Mouse (Mus musculus): Measurements from ENCODE around the gene Magi1.
A peak's percentile ranks its signal among the peaks of the same experiment; 100 is the strongest.

The Magi1 gene

DNA sequence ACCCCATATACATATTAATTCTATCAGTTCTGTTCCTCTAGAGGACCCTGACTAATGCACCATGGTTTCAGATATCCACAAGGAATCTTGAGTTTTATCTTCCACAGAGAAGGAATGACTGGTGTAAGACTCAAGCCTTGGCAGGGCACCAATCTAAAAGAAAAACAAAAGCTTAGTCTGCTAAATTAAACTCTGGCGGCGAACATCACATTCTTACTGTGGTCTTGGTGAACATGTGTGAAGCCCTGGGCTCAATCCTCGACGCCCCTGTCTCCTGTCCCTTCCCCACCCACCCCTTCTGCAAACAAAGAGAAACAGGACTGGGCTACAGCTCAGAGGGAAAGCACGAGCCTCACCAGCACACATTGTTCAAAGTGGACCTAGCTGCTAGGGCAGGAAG is 182.5 kb downstream of the Magi1 start:
- DNase-seq: no peak

DNA sequence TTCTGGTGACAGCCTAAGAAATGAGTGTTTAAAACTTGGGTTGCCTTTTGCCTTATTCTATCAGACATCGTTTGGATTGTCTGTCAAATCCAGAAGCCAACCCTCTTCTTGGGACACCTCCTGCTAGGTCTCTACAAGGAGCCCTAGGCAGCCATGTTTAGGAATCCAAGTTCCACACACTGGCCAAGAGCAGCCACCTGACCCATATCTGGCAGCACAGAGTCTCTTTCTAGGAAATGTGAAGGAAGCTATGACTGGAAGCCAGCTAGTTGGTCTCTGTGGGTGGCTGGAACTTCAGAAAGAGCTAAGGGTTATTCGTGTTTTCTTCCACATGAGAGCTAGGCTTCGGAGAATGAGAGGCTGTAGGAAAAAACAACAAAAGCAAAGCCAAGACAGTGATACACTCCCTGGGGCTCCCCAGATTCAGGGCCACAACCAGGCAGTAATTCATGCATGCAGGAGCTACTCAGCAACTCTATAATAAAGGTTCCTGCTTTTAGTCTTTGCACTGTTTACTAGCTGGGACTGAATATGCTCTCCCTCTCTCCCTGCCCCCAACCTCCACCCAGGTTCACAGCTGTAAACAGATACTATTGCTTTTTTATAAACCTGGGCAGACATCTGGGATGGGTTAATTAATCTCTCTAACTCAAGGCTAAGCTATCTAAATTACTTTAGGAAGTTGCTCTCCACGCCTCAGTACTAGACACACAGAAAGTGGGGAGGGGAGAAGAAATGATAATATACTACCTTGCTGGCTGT is 188.6 kb downstream of the Magi1 start:
- no peak for DNase-seq

DNA sequence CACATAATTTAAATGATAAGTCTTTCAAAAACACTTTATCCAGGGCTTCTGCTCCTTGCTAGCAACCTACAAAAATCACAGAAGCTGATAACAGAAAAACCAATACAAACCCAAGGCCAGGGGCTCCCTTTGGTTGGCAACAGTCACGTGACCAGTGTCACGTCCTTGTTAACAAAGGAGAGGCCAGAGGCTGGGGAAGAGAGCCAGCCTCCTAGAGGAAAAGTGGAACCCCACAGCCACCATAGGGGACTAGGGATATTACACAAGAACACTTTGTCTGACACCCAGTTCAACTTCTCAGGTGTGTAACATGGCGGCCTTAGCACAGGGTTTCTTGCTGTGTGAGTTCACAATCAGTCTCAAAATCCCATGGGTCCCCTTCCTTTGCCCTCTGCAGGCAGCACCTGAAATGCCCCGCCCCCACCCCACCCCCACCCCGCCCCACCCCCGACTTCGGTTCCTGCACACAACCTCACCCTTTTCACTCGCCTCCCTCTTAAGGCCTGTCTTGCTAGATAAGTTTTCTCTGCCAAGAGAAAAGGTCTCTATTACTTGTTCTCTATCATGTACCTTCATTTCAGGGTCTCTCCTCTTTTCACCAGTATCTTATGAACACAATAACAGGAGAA is 190.6 kb downstream of the Magi1 start:
- no peak for DNase-seq

DNA sequence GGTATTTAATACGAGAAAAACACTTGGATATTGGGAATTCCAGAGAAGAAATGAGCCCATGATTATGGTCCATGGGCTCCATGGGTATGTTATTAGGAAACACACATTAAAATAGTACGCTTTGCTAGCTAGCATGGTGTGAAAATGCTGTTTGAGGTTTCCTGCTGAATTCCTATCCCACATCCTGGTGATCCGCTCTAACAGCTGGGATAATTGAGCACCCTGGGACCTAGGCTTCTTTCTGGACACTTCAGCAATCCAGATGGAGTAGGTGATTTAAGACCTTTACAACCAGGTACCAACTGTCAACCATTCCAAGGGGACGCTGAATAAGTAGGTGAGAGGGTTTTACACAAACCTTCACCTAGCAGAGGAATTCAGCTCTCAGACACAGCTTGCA is 191.2 kb downstream of the Magi1 start:
- no peak for DNase-seq

DNA sequence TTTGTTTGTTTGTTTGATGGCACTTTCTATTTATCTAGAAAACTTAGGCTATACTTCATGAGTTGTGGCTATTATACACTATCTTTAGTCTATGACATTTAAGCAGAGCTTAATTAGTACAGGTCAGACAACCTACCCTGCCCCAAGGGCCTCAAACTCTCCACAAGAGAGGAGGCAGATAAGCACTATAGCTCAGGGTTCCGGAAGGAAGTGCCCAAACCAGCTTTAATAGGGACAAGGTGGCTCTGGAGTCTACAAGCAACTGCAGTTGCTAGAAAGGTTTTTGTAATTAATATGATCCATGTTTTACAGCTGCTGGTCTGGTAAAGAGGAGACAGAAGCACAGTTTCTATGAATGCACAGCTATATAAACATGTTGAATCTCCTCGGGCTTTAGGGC is 196.9 kb downstream of the Magi1 start:
- DNase-seq: no peak

DNA sequence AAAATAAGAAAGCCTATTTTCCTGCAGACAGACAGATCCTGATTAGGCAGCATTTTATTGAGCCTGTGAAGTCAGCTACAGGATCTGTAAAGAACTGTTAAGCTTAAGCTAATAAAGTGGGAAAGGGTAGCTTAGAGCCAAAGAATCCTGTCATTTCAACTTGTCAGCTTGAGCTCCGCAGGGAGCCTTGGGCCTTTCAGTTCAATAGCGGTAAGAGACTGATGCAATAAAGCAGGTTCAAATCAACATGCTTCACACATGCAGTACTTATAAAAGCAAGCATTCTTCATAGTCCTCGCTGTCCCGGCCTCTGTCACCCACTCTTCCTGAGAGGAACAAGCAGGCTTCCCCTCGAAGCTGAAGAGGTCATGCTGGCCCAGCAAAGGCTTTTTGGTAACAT is 199.0 kb downstream of the Magi1 start:
- no peak for DNase-seq

DNA sequence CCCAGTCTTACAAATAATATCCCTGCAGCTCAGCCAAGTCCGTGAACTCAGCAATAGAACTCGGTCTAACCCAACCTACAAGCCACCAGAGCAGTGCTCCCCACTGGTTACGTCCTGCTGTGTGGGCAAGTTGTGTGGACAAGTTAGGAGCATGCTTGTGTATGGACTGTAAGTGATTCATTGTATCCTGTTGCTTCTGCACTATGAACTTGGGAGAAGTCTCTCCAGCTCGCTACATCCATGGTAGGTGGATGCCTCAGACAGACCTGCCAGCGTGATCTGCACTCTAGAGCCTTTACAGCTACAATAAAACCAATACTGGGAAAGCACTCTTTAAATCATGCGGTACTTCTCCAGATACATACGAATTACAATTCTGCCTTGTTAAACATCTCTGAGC is 200.3 kb downstream of the Magi1 start:
- no peak for DNase-seq

DNA sequence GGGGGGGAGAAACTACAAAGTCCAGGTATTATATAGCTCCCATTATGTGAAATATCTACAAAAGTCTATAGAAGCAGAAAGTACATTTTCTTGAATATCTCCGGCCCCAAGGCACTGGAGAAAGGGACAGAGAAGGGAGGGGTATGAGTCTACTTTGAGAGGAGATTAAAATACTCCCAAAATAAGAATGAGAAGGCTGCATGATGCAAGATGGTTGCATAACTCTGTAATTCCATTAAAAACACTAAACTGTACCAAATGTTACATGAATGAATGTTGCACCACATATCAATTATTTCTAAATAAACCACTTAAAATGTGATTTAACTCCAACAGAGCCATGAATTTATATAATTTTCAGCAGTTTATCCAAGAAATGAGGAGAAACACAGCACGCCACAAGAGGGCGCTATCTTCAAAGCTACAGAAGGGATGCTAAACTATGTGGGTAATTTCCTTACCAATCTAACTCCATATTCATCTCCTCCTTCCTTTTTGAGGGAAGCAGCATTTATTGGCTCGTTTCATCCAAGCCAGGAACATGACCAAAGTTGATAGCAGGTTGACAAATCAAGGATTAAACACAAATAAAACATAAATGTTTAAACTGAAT is 202.7 kb downstream of the Magi1 start:
- peak; percentile 76 for DNase-seq

DNA sequence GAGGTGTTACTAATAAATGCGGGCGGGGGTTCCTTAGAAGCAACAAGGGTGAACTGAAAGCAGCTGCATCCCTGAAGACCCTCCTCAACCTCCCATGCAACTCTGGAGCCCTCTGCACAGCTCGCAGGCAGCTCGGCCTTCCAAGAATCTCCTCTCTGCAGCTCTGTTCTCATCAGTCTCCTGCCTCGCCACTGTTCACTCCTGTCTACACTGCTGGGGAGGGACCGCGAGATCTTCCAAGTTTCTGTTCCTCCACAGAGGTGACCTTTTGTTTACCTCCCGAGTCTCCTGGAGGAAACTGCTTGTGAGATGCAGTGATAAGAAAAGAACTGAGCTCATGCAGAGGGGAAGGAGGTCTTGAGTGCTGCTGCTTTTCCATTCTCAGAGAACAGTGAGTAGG is 204.8 kb downstream of the Magi1 start:
- peak; percentile 28 for DNase-seq

DNA sequence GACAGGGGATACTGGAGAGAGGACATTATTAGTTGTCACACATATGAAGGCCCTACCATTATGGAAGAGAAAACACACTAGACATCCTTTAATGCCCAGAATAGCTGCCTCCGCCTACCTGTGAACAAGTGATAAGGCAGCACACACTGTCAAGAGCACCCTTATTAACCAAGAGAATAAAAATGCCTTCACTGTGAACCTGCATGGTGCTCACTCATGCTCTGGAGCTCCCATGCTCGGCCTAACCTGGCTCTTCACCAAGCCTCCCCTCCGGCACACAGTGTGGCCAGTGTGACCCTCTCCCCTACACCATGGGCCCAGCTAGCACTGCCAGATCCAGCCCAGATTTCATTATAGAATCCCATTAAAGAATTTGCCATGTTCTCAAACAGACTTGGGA is 206.7 kb downstream of the Magi1 start:
- DNase-seq: no peak

DNA sequence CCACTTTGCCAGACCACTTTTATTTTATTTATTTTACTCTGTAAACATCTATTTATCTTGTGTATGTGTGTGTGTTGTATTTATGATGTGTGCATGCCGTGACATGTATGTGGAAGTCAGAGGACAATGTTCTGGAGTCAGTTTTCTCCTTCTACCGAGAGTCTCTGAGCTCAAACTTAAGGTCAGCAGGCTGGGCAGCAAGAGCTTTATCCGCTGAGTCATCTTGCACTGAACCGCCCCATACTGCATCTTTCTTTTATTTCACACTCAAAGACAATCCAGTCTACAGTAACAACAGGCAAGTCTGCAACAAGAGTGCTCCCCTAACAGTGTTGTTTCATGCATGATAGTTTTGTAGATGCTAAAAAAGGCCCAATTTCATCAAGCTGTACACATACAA is 207.7 kb downstream of the Magi1 start:
- no peak for DNase-seq

DNA sequence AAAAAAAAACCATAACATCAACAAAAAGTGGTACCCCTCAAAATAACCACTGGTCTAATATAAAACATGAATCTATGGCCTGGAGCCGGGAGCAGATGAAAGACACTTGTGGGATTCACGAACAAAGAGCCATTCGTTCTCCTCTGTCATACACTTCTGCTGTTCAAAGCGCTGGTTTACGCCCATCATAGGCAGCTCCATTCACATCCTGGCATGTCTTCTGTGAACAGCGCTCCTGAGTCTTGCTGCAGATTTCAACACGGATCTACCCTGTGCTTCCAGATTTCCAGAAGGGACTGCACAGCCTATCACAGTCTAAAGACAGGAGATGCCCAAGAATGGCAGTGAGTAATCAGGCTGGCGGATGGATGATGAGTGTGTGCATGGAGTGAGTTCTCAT is 208.5 kb downstream of the Magi1 start:
- no peak for DNase-seq

DNA sequence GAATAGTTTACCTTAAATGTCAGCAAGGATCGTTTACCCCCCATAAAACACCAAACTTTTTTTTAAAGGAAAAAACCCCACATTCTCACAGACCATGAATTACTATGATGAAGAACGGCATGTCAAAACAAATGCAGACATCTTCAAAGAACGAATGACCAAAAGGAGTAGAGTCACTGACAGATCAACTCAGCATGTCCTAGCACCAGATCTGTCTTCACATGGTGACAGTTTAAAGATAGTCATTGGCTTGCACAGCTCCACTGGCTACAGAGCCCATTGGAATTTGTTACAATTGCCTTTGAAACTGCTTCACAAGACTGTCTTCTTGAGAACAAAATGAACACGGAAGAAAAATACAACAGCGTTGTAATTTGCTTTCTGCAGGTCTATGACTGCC is 212.0 kb downstream of the Magi1 start:
- no peak for DNase-seq

DNA sequence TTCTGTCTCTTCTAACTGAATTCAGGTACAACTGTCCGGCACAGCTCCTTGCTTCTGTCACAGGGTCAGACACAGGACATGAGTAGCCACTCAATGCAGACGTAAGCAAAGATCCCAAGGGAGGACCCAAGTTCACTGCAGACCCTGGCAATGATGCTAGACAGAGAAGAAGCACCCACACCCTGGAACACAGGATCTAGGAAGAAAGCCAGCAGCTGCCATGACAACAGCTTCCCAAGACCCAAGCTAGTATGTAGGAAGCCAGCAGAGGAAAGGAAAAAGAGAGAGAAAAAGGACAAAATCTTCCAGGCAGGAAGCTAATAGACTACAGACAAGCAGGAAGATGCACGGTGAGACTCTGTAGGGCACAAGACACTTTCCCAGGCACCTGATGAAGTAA is 213.0 kb downstream of the Magi1 start:
- DNase-seq: no peak

DNA sequence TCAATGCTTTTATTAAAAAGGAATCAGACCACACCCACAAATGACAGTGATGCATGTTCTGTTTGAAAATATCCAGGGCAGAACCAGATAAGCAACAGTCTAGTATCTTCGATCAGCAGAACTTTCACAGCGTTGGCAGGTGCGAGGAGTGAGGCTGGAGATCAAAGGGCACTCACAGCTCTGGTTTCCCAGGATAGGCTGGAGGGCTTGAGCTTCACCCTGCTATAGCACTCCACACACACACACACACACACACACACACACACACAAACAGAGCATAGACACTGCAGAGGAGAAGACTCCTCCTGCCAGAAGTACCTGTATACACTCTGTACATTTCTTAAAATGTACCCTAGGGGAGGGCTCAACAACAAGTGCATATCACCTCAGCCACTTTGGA is 214.3 kb downstream of the Magi1 start:
- peak; percentile 24 for DNase-seq

DNA sequence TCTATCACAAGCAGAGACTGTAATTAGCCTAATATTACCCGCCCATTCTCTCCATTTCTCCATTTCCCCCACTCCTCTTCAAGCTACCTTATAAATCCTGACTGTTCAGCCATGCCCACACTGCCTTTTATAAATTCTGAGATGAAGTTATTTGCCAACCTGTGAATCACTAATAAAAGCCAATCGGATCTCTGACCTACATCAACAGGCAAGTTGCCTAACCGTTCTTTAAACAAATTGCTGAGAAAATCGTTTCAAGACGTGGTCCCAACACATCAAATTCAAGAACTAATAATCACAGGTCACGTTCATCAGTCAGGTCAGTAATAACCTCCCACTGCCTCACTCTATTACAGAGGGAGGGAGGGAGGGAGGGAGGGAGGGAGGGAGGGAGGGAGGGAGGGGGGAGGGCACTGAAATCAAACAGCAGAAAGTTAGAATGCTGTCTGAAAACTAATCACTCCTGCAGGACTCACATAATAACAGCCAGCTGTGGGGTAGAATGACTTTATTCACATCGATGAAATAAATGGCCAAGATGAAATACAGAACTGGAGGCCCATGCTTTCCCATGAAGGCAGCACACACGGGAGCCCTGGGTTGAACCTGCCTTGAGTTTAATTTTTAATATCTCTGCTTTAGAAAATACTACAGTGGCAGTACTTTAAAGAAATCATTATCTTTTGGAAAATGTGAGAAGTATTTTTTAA is 215.8 kb downstream of the Magi1 start:
- DNase-seq: no peak

DNA sequence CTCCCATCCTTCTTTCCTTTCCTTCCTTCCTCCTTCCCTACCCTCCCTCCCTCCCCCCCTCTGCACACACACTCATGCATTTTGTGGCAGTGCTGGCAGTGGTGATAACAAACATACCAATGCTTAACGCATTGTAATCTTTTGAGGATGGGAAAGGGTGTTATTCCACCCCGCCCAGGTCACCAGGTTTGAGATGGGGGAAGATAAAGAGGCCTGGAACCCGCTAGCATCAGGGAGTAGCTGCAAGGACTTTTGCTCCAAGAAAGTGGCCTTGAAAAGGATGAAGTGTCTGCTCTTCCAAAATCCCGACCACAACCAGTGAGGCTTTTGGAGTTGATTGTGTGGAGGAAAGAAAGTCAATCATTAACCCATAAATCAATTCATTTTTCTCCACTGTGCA is 218.9 kb downstream of the Magi1 start:
- DNase-seq: no peak

DNA sequence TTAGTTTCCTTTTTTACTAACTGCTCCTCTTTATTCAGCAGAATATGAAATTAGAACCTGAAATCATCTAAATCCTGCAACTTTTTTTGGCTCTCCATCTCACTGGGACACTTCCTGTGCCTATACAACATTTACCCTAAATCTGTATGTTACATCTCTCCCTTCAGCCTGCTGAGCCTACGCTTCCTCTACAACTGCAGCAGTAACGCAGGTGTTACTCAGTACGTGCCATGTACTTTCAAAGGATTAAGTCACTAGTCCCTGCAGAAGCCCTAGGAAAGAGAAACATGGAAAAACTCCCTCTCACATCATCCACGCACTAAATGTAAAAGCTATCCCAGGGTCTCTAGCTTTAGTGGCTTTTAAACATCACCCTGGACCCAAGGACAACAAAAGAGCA is 220.2 kb downstream of the Magi1 start:
- no peak for DNase-seq

DNA sequence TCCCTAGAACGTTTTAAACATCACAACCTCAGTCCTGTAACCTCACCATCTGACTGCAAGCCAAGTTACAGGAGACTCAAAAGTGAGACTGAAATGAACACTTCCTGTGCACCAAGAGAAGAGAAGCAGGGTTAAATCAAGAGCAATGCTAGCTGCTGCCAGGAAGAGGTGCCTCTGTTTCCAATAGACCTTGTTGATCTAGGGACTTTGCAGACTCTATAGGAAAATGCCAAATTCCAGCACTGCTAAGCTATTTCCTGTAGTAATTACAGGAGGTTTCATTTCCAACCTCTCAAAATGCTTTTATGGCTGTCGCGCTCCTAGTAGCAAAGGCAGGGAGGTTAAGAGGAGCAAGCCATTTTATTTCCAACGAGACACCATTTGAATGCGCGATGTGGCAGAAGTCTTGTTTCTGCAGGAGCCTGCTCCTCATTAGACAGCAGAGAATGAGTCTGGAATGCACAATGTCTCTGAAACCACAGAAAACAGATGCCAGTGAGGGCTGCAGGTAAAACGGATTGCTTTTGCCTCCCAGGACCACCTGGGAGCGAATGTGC is 222.2 kb downstream of the Magi1 start:
- no peak for DNase-seq

DNA sequence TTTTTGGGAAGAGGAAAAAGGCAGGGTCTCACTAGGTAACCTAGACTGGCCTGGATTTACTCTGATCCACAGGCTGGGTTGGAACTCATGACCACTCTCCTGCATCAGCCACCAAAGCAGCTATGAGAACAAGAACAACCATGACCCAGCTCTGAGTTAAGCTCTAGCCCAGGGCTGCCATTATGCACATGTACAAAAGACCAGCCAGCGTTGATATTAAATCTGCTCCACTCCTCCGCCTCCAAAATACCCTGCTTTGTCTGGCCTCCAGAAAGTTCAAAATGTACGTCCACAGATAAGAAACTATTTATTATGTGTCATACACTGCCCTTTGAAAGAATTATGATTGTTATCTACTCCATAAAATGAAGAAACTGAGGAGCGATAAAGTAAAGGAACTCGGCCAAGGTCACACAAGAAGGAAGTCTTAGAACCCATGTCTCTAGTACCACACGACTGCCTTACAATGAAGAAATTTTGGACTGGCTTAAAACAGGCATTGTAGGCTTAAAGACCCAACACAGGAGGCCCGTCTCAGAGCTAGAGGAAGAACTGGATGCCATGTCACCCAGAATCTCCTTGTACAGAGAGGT is 223.0 kb downstream of the Magi1 start:
- no peak for DNase-seq

DNA sequence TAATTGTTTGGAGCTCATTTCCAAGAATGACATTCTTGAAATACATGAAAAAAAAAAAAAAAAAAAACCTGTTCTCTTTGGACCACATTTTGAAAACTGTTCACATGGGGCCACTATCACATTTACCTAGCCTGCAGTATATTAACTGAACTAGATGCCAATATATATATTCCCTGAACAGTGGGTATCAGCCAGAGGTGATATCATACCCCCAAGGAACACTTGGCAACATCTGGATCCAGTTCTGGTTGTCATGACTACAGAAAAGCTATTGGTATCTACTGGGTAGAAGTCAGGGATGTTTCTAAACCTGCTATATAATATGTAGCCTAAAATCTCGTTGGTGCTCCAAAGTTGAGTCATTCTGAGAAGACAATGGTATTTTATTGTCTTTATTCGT is 224.6 kb downstream of the Magi1 start:
- no peak for DNase-seq

DNA sequence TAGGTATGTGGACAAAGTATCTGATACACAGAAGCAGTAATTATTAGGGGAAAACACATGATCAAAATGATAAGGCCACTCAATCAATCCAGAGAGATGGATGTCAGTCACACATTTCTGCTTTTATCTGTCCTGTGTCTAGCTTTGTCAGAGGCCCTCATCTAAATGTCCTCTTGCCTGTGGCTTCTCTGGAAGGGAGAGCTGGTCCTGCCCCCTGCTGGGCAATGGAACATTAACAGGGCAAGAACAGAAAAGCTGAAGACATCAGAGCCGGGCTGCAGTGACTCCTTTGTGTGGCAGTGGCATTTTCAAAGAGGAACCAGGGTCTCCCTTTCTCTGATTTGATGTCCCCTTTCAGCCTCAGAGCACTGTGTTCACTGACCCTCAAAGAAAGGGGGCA is 229.8 kb downstream of the Magi1 start:
- peak; percentile 45 for DNase-seq

DNA sequence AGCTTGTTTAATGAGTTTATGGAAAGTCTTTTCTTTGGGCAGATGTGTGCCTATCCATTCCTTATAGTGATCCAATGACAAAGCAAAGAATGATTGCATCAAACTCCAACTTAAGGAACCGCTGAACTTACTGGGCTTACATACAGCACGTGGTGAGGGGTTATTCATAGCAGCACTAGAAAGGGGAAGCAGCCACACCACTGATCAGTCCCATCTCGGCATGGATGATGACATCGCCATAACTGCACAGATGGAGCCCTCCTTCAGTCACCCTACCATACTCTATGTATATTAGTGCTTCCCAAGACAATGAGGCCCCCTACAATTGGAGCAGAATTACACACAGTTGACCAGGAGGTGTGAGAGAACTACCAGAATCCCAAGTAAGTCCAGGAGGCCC is 238.5 kb downstream of the Magi1 start:
- no peak for DNase-seq
